Mouse (Mus musculus) liver, embryonic 15.5 days (tissue): ENCODE results near the gene Fam19a3. TPM values are rescaled to one million over a fixed set of nuclear protein-coding genes. Genes with fewer than 3 reads are reported as not detected.
"Not testable (repeated sequence)": the region's sequence is repeated elsewhere in the genome, so short reads cannot be mapped to it uniquely, and the experiment has no call there.

Source experiments
- ATAC-seq: fragments of 200-750 bp; cut with Nextera tagmentation; 2 replicates; pipeline ENCODE4 v1.8.0; 2017; ENCODE audit warnings: moderate number of reproducible peaks, mild to moderate bottlenecking, moderate library complexity; ENCODE audit not compliant: insufficient read depth
- H3K27ac ChIP-seq: fragments of 300-500 bp; sonication (generic); replicated peaks from 2 replicates; pipeline ENCODE4 v1.5.1; 2015; ENCODE audit warnings: mild to moderate bottlenecking, inconsistent platforms
- H3K27me3 ChIP-seq: fragments of 300-500 bp; sonication (generic); 2 replicates; pipeline ENCODE4 v1.6.1; 2015; ENCODE audit warnings: mild to moderate bottlenecking, inconsistent platforms
- H3K36me3 ChIP-seq: fragments of 300-500 bp; sonication (generic); replicated peaks from 2 replicates; pipeline ENCODE4 v1.6.1; 2015; ENCODE audit warnings: moderate library complexity, mild to moderate bottlenecking, inconsistent platforms
- H3K4me1 ChIP-seq: fragments of 300-500 bp; sonication (generic); replicated peaks from 2 replicates; pipeline ENCODE4 v1.6.1; 2015; ENCODE audit warnings: inconsistent platforms
- H3K4me2 ChIP-seq: fragments of 300-500 bp; sonication (generic); 2 replicates; pipeline ENCODE4 v1.6.1; 2015; ENCODE audit warnings: moderate library complexity, mild to moderate bottlenecking, inconsistent platforms
- H3K4me3 ChIP-seq: fragments of 300-500 bp; sonication (generic); replicated peaks from 2 replicates; pipeline ENCODE4 v1.5.1; 2015; ENCODE audit warnings: mild to moderate bottlenecking, inconsistent platforms
- H3K9ac ChIP-seq: fragments of 300-500 bp; sonication (generic); 2 replicates; pipeline ENCODE4 v1.6.1; 2015; ENCODE audit warnings: moderate library complexity, mild to moderate bottlenecking, inconsistent platforms
- H3K9me3 ChIP-seq: fragments of 300-500 bp; sonication (generic); replicated peaks from 2 replicates; pipeline ENCODE4 v1.6.1; 2016; ENCODE audit warnings: inconsistent platforms
- WGBS: fragments of 180-500 bp; shearing (Covaris S2); methylation state at CpG from one replicate; pipeline ENCODE4 v1.1.7; 2015; ENCODE audit warnings: mixed read lengths; ENCODE audit not compliant: insufficient replicate concordance; 5-methylcytosine and 5-hydroxymethylcytosine counted together
- polyA plus RNA-seq: library from polyadenylated mRNA; unstranded; fragments of >200 nt; fragmentation: Nextera tagmentation; extraction: Ambion mirVana; gene quantifications from 2 replicates; pipeline ENCODE4 v1.2.1, GENCODE M21; 2015

Gene Fam19a3
- polyA plus RNA-seq, 1 experiment from 2014 or later, result not detected

DNA sequence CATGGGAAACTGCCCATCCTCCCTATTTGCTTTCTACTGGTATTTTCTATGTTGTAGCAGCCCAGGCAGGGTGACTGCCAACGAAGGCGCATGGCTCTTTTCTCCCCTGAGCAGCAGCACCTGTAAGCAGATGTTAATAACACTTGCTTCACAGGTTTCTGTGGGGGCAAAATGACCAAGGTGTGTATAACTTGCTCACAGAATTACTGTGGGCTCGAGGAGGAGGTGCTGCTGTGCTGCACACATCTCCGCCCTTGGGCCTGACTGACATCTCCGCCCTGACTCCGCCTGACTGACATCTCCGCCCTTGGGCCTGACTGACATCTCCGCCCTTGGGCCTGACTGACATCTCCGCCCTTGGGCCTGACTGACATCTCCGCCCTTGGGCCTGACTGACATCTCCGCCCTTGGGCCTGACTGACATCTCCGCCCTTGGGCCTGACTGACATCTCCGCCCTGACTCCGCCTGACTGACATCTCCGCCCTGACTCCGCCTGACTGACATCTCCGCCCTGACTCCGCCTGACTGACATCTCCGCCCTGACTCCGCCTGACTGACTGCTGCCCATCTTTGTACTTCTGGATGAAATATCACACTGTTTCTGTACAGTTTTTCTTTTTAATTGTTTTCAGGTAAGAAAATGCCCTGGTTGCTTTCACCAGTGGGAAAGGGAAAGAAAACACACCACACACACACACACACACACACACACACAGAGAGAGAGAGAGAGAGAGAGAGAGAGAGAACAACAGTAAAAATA is 19.4 kb downstream of the Fam19a3 start:
- Histone ChIP-seq H3K4me1 (peaks cover 38% of the 10 kb centered on the region), H3K27ac (peak overlapping the region; percentile 83), H3K4me2 (peak overlapping the region; percentile 66), H3K4me3 (peak overlapping the region; percentile 25), H3K27me3 (peaks cover 27% of the 10 kb centered on the region)
- 11% methylated on average over 20 of the region's 20 CpGs for WGBS
- not testable (repeated sequence) for H3K9ac ChIP-seq, H3K9me3 ChIP-seq, H3K36me3 ChIP-seq
- ATAC-seq, result peak; percentile 73

DNA sequence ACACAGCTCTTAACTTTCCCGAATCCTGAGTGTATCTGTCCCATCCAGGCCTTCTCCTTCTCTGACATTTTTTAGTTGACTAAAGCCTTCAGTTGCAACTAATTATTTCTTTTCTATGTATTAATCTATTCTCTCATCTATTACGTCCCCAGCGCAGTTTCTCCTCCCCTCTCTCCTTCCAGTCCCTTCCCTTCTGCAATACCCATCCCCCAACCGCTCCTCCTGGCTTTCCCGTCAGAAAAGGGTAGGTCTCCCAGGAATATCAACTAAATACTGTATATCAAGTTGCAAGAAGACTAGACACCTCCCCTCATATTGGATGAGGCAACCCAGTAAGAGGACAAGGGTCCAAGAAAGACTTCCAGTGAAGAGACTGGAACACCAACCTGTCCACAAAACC is 22.8 kb downstream of the Fam19a3 start:
- Histone ChIP-seq H3K9me3 (no peaks in the 10 kb centered on the region), H3K4me1 (peaks cover 38% of the 10 kb centered on the region), H3K27ac (no peak overlapping the region), H3K36me3 (no peaks in the 10 kb centered on the region), H3K4me2 (peak overlapping the region; percentile 82), H3K27me3 (peaks cover 37% of the 10 kb centered on the region), H3K9ac (peak overlapping the region; percentile 49; the same call in 1 of the 2 replicates), H3K4me3 (peak overlapping the region; percentile 49)
- no peak for ATAC-seq
- WGBS, result 18% methylated on average over 5 of the region's 5 CpGs

DNA sequence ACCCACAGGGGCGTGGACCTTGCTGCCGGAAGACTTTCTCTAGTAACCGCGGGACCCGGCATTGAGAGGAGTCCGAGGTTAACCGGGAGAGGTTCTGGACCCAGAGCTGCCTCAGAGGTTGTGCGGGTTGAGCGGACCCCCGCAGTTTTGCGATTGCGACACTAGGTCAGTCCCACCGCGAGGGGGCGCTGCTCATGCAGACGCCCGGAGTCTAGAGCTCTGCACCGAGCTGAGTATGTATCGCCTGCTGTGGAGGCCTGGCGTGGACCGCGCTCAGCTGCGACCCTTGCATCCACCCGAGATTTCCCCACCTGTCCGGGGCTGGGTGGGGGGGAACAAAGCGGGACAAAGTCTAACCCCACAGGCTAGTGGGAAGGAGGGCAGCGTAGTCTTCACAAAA is 23.2 kb downstream of the Fam19a3 start:
- peak overlapping the region; percentile 49; the same call in 1 of the 2 replicates for H3K9ac ChIP-seq
- peak; percentile 45; the same call in 1 of the 2 replicates for ATAC-seq
- peak overlapping the region; percentile 82 for H3K4me2 ChIP-seq
- no peaks in the 10 kb centered on the region for H3K36me3 ChIP-seq
- H3K27me3 ChIP-seq, result peaks cover 41% of the 10 kb centered on the region
- 2% methylated on average over 27 of the region's 27 CpGs for WGBS
- H3K9me3 ChIP-seq, result no peaks in the 10 kb centered on the region
- peaks cover 33% of the 10 kb centered on the region for H3K4me1 ChIP-seq
- peak overlapping the region; percentile 49 for H3K4me3 ChIP-seq
- no peak overlapping the region for H3K27ac ChIP-seq

DNA sequence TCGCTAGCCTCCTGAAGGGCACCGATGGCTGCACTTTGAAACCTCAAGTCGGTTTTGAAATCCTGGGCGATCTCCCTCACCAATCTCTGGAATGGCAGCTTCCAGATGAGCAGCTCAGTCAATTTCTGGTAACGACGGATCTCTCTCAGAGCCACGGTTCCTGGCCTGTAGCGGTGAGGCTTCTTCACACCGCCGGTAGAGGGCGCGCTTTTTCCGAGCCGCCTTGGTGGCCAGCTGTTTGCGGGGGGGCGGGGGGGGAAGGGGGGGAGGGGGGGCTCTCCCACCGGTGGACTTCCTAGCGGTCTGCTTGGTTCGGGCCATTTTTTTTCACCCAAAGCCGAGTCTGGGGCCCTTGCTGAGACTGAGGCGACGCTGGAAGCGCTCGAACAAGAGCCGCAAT is 28.8 kb downstream of the Fam19a3 start:
- 16% methylated on average over 17 of the region's 25 CpGs for WGBS
- H3K9ac ChIP-seq, H3K36me3 ChIP-seq, H3K4me3 ChIP-seq, H3K4me1 ChIP-seq, ATAC-seq, H3K9me3 ChIP-seq, H3K27ac ChIP-seq: not testable (repeated sequence)
- Histone ChIP-seq H3K4me2 (peak overlapping the region; percentile 36; the same call in 1 of the 2 replicates), H3K27me3 (peaks cover 28% of the 10 kb centered on the region)

DNA sequence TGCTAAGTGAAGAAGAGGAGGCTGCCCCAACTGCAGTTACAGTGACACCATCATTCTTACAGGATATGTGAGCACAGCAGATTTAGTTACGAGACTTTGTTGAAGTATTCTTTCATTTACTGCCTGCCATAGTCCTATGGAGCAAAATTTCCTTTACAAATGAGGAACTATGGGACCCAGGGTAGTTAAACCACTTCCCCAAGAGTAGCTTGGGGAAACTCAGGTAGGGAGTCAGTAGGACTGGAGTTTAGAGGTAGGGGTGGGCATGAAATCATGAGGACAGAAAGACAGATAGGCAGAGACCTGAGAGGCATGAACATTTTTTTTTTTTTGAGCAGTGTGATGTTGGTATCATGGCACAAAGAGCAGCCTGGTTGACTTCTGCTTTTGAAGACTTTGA is 37.8 kb downstream of the Fam19a3 start:
- Histone ChIP-seq H3K27ac (no peak overlapping the region), H3K36me3 (no peaks in the 10 kb centered on the region), H3K9me3 (no peaks in the 10 kb centered on the region), H3K4me2 (no peak overlapping the region), H3K27me3 (no peaks in the 10 kb centered on the region), H3K4me3 (no peak overlapping the region), H3K9ac (no peak overlapping the region), H3K4me1 (no peaks in the 10 kb centered on the region)
- WGBS, result 17% methylated on average over 1 of the region's 1 CpGs
- ATAC-seq, result no peak

DNA sequence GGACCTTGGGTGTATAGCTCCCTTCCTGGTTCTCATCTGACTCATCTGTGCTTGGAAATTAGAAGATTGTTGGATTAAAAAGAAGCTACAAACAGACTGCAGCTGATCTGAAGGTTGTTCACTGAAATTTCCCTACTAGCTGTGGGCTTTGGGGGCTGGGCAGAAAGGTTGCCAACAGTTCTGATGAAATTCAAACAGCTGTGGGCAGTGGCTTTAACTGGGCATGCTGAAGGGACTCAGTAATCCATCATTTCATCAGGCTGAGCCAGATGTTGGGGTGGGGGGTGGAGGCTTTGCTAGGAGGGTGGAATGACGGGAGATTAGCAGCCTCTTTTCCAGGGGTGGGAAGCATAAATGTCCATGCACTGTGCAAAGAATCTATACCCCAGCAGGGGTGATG is 38.5 kb downstream of the Fam19a3 start:
- no peak overlapping the region for H3K4me2 ChIP-seq
- WGBS, result 39% methylated on average over 1 of the region's 1 CpGs

DNA sequence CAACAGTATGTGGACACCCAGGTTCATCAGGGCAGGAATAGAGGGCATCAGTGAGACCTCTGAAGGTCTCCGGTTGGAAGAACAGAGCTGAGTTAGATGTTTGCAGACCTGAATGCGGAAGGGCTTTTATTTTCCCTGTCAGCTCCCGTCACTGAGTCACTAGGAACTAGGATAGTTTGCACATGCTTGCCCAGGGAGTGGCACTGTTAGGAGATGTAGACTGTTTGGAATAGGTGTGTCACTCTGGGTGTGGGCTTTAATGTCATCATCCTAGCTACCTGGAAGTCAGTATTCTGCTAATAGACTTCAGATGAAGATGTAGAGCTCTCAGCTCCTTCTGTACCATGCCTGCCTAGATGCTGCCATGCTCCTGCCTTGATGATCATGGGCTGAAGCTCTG is 39.7 kb downstream of the Fam19a3 start:
- H3K4me1 ChIP-seq, result no peaks in the 10 kb centered on the region
- H3K27me3 ChIP-seq, result no peaks in the 10 kb centered on the region
- no peak overlapping the region for H3K4me2 ChIP-seq
- no peak for ATAC-seq
- no peaks in the 10 kb centered on the region for H3K36me3 ChIP-seq
- no peak overlapping the region for H3K4me3 ChIP-seq
- no peak overlapping the region for H3K9ac ChIP-seq
- no peaks in the 10 kb centered on the region for H3K9me3 ChIP-seq
- no peak overlapping the region for H3K27ac ChIP-seq
- 61% methylated on average over 3 of the region's 3 CpGs for WGBS

More for the DNA sequence above, 38.5 kb downstream of the Fam19a3 start:
- no peaks in the 10 kb centered on the region for H3K4me1 ChIP-seq
- no peak for ATAC-seq
- H3K4me3 ChIP-seq, result no peak overlapping the region
- no peak overlapping the region for H3K9ac ChIP-seq
- no peaks in the 10 kb centered on the region for H3K9me3 ChIP-seq
- H3K27ac ChIP-seq, result no peak overlapping the region
- H3K27me3 ChIP-seq, result no peaks in the 10 kb centered on the region
- H3K36me3 ChIP-seq, result no peaks in the 10 kb centered on the region

DNA sequence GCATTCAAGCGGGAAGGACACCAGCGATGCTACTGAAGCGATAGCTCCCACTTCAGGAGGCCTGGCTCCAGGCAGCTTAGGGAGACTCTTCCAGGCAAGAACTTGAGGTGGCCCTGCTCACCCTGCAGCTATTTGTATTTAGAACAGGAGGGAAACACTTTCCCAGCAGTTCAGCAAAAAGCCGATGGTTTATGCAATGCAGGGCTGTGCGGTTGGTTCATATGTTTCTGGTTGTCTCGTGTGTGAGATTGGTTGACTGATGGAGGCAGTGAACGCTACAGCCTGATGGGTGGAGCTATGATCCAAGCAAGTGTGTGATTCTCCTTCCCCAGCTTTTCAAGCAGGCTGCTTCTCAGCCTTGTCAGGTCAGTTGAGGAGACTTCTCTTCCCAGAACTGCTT is 47.0 kb downstream of the Fam19a3 start:
- Histone ChIP-seq H3K9me3 (no peaks in the 10 kb centered on the region), H3K36me3 (no peaks in the 10 kb centered on the region), H3K9ac (no peak overlapping the region), H3K4me2 (no peak overlapping the region), H3K4me1 (no peaks in the 10 kb centered on the region), H3K27me3 (no peaks in the 10 kb centered on the region), H3K4me3 (no peak overlapping the region), H3K27ac (no peak overlapping the region)
- no peak for ATAC-seq
- 53% methylated on average over 7 of the region's 7 CpGs for WGBS

DNA sequence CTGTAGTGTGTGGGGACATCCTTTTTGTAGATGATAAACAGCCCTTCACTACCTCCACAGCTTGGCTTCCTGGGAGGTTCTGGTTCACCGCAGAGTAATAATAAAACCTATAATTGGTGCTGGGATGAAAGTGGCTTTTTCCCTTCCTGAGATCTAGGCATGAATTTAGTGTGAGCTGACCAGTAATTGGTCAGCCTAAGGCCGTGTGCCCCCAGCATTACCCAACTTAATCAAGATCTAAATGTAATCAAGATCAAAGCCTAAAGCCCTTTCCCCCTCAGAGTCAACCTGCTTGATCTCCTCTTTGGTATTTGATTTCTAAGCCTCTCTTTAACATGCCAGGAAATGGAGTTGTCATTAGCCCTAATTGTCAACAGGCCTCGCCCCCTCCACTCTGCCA is 48.7 kb downstream of the Fam19a3 start:
- WGBS, result 54% methylated on average over 3 of the region's 3 CpGs
- H3K27ac ChIP-seq, result no peak overlapping the region
- no peak overlapping the region for H3K9ac ChIP-seq
- H3K36me3 ChIP-seq, result no peaks in the 10 kb centered on the region
- no peaks in the 10 kb centered on the region for H3K9me3 ChIP-seq
- H3K4me3 ChIP-seq, result no peak overlapping the region
- ATAC-seq, result no peak
- H3K27me3 ChIP-seq, result no peaks in the 10 kb centered on the region
- no peak overlapping the region for H3K4me2 ChIP-seq
- no peaks in the 10 kb centered on the region for H3K4me1 ChIP-seq

DNA sequence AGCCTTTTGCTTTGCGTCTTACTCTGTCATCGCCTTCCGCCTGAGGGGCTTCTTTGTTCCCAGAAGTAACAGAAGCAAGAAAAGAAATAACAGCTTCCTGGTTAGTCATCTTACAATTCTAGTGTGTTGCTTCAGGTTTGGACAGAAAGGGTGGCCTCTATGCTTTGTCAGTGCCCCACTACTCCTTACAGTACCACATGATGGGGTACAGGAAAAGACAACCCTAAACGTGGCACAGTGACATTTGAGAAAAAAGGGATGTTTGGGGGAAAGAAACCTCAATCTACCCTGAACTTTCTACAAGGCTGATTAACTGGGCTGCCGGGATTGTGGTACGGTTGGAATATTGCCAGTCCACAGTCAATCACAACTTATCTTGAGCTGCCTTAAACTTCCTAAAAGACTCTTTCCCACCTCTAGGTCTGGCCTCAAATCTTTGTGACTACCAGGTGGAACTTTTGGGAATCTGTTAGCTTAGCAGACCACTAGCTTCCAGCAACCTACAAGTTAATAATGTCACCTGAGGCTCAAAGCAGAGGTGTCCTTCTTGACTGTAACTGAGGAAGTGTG is 52.3 kb downstream of the Fam19a3 start:
- no peaks in the 10 kb centered on the region for H3K4me1 ChIP-seq
- no peak overlapping the region for H3K4me2 ChIP-seq
- no peak overlapping the region for H3K4me3 ChIP-seq
- no peaks in the 10 kb centered on the region for H3K36me3 ChIP-seq
- H3K9me3 ChIP-seq, result no peaks in the 10 kb centered on the region
- no peak for ATAC-seq
- WGBS, result 51% methylated on average over 6 of the region's 6 CpGs
- no peaks in the 10 kb centered on the region for H3K27me3 ChIP-seq
- no peak overlapping the region for H3K9ac ChIP-seq
- no peak overlapping the region for H3K27ac ChIP-seq
